Mouse (Mus musculus) ES-E14 (cell line): Measurements from ENCODE around the gene Slc7a6. TPM values are rescaled to one million over a fixed set of nuclear protein-coding genes. Genes with fewer than 3 reads are reported as not detected.

Experiments
- DNase-seq: peaks from one replicate; pipeline ENCODE4 v3.0.0-alpha.2; 2013; ENCODE audit warnings: low read depth, low spot score
- H3K27ac ChIP-seq: 2 replicates; pipeline ENCODE4 v1.5.1; 2012; ENCODE audit warnings: low read depth, mild to moderate bottlenecking, low read length, moderate library complexity, mixed read lengths; ENCODE audit not compliant: poor library complexity, insufficient read depth, severe bottlenecking
- H3K36me3 ChIP-seq: 2 replicates; pipeline ENCODE4 v1.6.1; 2012; ENCODE audit warnings: mild to moderate bottlenecking, low read length, moderate library complexity, mixed read lengths; ENCODE audit not compliant: control insufficient read depth, poor library complexity, insufficient read depth, severe bottlenecking
- H3K4me1 ChIP-seq, 2 experiments: fragments of 150-350 bp in 1 of 2; sonication (generic) in 1 of 2; 2 replicates each; pipeline ENCODE4 v1.6.1; 2012; ENCODE audit warnings: low read length in 2 of 2, mild to moderate bottlenecking in 1 of 2, mixed read lengths in 1 of 2; ENCODE audit not compliant: control insufficient read depth in 2 of 2, insufficient read depth in 2 of 2, poor library complexity in 1 of 2
- H3K4me3 ChIP-seq, 2 experiments: fragments of 150-350 bp in 1 of 2; sonication (generic) in 1 of 2; 2 replicates each; pipeline ENCODE4 v1.5.1; 2012; ENCODE audit warnings: low read length in 2 of 2, low read depth in 1 of 2, mild to moderate bottlenecking in 1 of 2, mixed read lengths in 1 of 2; ENCODE audit not compliant: insufficient read depth in 1 of 2, poor library complexity in 1 of 2, severe bottlenecking in 1 of 2
- H3K9ac ChIP-seq: 2 replicates; pipeline ENCODE4 v1.6.1; 2012; ENCODE audit warnings: low read depth, mild to moderate bottlenecking, low read length, mixed read lengths; ENCODE audit not compliant: poor library complexity, insufficient read depth, severe bottlenecking
- H3K9me3 ChIP-seq: fragments of 150-350 bp; sonication (generic); 2 replicates; pipeline ENCODE4 v1.6.1; 2012; ENCODE audit warnings: low read depth, mild to moderate bottlenecking, low read length; ENCODE audit not compliant: control insufficient read depth, insufficient read depth
- CHD2 ChIP-seq: IDR thresholded peaks from 2 replicates; pipeline ENCODE4 v1.6.1; 2014; ENCODE audit warnings: mild to moderate bottlenecking, low read depth, low read length, inconsistent platforms
- HCFC1 ChIP-seq: IDR thresholded peaks from 2 replicates; pipeline ENCODE4 v1.6.1; 2012; ENCODE audit warnings: low read length, inconsistent platforms, borderline replicate concordance; ENCODE audit not compliant: insufficient read depth
- MAFK ChIP-seq: IDR thresholded peaks from 2 replicates; pipeline ENCODE4 v1.6.1; 2014; ENCODE audit warnings: mild to moderate bottlenecking, low read depth, low read length, inconsistent platforms; ENCODE audit not compliant: insufficient read depth
- ZC3H11A ChIP-seq: IDR thresholded peaks from 2 replicates; pipeline ENCODE4 v1.6.1; 2012; ENCODE audit warnings: low read depth, mild to moderate bottlenecking, inconsistent platforms, low read length, borderline replicate concordance
- ZNF384 ChIP-seq: IDR thresholded peaks from 2 replicates; pipeline ENCODE4 v1.6.1; 2012; ENCODE audit warnings: low read depth, low read length, inconsistent platforms
- in situ Hi-C, 2 experiments: fragments of 600-800 bp; cut with MboI; formaldehyde crosslinking; loops; one replicate each; pipeline ENCODE4 v1.15.1; 2025; ENCODE audit warnings: low sequenced_read_pairs in 2 of 2, inconsistent platforms in 1 of 2; ENCODE audit not compliant: unreplicated experiment in 2 of 2
- total RNA-seq: library from RNA; depleted of rRNA; stranded (reverse); fragments of 300-350 nt; gene quantifications from 2 replicates; pipeline ENCODE4 v1.2.3, GENCODE M21; 2012

Slc7a6 gene
- total RNA-seq, 1 experiment = 46.2 TPM

DNA sequence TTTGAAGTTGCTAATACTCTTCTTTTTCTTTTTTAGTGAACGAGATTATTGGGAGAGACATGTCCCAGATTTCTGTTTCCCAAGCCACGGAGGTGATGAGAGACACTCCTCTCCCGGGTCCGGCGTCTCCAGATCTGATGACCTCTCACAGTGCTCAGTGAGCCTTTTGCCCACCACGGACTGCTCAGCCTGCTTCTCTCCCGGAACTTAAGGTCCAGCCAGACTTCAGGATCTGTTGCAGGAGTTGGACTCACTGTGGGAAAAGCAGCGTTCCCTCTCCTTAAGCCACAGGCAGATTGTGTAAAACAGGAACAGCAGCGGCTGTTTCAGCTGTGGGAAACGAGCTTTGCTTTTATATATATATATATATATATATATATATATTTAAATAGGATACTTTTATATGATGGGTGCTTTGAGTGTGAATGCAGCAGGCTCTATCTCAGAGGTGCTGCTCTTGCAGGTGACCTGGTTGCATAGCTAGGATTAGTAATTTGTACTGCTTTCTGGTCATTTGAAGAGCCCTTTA, 40.7 kb upstream of the Slc7a6 start:
- Histone ChIP-seq H3K9ac (no peak overlapping the region), H3K27ac (no peak overlapping the region), H3K36me3 (peaks cover 29% of the 10 kb centered on the region), H3K4me3 (no peak overlapping the region), H3K9me3 (no peaks in the 10 kb centered on the region), H3K4me1 (peaks cover 0 to 7% of the 10 kb centered on the region in 2 experiments; a peak in 1 of 4 replicates)
- DNase-seq = no peak
- no peak for TF ChIP-seq CHD2
- no peak for TF ChIP-seq ZC3H11A
- TF ChIP-seq HCFC1 = no peak
- no peak for TF ChIP-seq ZNF384
- no peak for TF ChIP-seq MAFK
- in situ Hi-C loops = no loop called here

DNA sequence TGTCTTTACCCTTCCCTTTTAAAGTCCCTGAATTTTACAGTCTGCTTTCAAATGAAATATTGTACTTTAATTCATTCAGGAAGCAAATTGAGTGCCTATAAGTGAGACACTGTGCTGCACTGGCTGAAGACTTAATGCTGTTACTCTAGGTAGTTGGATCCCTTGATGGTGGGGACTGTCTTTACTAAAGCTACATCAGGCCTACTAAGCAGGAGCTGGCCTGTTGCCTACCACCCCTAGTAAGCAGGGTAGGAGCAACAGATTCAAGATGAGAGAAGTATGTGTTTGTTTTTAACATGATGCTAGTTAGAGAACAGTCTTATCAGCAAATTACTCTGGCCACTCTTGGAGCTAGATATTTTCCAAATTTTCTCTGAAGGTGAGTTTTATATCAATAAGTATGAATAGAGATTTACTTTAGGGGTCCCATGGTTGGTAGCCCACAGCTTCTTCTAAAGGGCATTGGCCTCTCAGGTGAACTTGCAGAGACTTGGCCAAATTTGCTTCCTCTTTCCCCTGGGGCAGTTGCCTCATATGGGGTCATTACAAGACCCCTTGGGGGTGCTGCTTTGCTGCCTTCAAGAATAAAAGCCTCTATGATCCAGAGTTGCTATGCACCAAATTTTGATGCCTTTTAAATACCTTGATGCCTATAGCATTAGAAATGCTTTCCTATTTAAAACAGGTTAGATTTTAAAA, 39.3 kb upstream of the Slc7a6 start:
- in situ Hi-C loops = no loop called here
- no peak overlapping the region for H3K27ac ChIP-seq
- H3K4me3 ChIP-seq = no peak overlapping the region
- no peak for DNase-seq
- H3K9me3 ChIP-seq = no peaks in the 10 kb centered on the region
- H3K4me1 ChIP-seq = peaks cover 0 to 20% of the 10 kb centered on the region in 2 experiments; a peak in 2 of 4 replicates
- H3K36me3 ChIP-seq = peaks cover 33% of the 10 kb centered on the region
- TF ChIP-seq CHD2 (no peak), ZC3H11A (no peak), MAFK (no peak), HCFC1 (no peak), ZNF384 (no peak)
- no peak overlapping the region for H3K9ac ChIP-seq

DNA sequence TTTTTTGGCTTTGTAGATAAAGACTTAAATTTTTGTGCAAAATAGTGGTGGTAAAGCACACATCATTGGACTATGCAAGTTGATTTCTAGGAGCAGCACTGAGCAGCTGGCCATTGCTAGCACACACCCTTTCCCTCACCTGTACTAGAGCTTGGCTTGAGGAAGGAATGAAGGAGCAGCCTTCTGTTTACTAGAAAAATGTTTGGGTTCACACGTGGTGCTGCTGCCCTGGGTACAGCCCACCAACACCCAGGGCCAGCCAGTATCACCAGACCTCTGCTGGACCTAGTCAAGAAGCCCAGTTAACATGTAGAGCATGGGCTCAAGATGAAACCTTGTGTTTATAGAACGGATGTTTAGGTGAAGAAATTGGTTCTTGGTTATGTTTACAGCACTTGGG, 38.7 kb upstream of the Slc7a6 start:
- in situ Hi-C loops = no loop called here
- H3K36me3 ChIP-seq = peaks cover 33% of the 10 kb centered on the region

DNA sequence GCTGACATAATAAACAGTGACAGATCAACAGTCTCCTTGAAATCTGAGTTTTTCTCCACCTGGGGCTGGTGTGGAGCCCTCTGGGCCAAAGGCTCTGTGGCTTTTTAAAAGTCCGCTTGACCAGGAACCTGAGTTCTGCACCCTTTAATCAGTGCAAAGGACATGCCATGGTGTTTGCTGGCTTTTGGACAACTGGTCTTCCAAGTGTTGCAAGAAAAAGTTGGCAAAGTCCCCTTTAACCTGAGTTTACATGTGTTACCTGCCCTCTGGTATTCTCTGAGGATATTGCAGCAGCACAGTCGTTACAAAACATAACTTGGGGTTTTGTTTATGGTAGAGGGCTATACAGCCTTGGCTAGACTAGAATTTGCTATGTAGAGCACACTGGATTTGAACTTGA, 38.2 kb upstream of the Slc7a6 start:
- H3K36me3 ChIP-seq = peaks cover 33% of the 10 kb centered on the region
- in situ Hi-C loops = no loop called here

More for the DNA sequence above, 38.7 kb upstream of the Slc7a6 start:
- Histone ChIP-seq H3K27ac (no peak overlapping the region), H3K4me1 (peaks cover 0 to 21% of the 10 kb centered on the region in 2 experiments; a peak in 2 of 4 replicates), H3K9me3 (no peaks in the 10 kb centered on the region), H3K4me3 (no peak overlapping the region), H3K9ac (no peak overlapping the region)
- TF ChIP-seq ZC3H11A (no peak), MAFK (no peak), CHD2 (no peak), HCFC1 (no peak), ZNF384 (no peak)
- no peak for DNase-seq

More for the DNA sequence above, 38.2 kb upstream of the Slc7a6 start:
- DNase-seq = no peak
- Histone ChIP-seq H3K27ac (no peak overlapping the region), H3K9ac (no peak overlapping the region), H3K4me3 (no peak overlapping the region), H3K4me1 (peaks cover 0 to 24% of the 10 kb centered on the region in 2 experiments; a peak in 2 of 4 replicates), H3K9me3 (no peaks in the 10 kb centered on the region)
- TF ChIP-seq CHD2 (no peak), ZC3H11A (no peak), HCFC1 (no peak), MAFK (no peak), ZNF384 (no peak)
